Mouse (Mus musculus) urinary bladder, postnatal 4 days (tissue): ENCODE measurements around the gene Sesn1.
"Not testable (repeated sequence)": the region's sequence is repeated elsewhere in the genome, so short reads cannot be mapped to it uniquely, and the experiment has no call there.

ENCODE experiments used
- DNase-seq, 2 experiments: peaks; one replicate each; pipeline ENCODE4 v3.0.0; 2021 to 2022; ENCODE audit warnings: low spot score in 2 of 2

Gene Sesn1

DNA sequence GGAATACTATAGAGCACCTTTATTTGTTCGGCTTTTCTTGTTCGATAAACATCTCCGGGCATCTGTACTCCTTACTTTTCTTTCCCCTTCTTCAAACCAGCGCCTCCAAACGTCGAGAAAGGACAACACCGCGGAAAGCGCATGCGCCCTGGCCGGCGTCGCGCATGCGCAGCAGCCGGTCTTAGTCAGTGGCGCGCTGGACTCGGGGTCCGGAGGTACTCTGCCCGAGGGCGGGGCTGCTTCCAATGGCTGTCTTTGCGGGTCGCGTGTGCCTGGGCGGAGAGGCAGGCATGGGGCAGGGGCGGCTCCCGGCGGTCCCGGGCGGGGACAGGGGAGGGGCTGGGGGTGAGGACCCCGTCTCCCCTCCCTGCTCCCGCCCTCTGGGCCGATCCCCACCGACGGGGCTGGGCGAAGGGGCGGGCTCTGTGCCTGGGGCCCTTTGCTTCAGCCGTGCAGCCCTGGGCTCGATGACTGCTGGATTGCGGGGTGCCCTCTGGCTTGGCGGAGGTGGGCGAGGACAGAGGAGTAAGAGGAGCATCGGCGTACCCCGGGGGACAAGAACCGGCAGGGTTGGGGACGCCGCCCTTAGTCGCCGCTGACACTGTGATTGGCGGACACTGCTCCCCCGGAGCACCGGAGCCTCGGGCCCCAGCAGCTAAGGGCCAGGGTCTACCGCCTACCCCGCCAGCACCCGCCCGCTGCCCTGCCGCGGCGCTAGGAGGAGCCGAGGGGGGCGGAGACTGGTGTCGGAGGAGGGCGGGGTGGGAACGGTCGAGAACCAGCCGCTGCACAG, at the start of gene Sesn1, which contains the start of gene Cep57l1:
Sesn1 (plus strand) TSS at position 165 of the 793 bp plus-strand sequence.
Cep57l1 (minus strand) TSS at position 101 of the 793 bp plus-strand sequence.
- DNase-seq = peak; percentile 90 to 93

DNA sequence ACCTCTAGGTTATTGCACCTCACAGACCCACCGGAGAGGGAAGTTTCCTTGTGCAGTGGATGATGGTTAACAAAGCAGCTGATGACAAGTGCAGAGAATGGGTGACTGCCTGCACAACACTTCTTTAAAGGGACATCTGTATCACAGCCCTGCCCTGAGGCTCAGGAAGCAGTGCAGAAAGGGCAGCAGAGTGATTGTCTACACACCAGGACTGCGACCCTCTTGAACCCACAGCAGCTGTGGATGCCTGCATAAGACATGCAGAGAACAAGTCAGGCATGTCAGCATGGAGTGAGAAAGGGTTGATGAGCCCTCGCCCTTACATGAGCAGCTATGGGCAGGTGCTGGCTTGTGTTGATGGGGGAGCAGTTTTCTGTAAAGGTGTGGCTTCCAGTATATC, 48.9 kb upstream of the Sesn1 start:
- no peak for DNase-seq

GRCm38 (mm10) chr10:41763741-41764385, 45.9 kb upstream of the Sesn1 start:
- no peak for DNase-seq

DNA sequence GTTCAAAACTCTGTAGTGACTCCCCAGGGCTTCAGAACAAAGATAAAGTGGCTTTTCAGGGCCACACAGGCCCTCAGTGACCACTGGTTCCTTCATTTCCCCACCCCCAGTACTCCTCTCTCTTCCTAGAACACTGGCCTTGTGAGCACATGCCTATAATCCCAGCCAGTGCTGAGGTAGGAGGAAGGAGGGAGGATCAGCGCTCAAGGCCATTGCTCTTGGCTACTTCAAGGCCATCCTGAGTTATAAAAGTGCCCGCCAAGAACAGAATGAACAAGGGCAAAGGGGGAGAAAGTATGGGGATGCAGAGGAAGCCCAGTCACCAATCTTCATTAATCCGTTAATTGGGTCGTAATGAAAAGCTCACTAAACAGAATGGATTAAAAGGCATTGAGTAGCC, 44.1 kb upstream of the Sesn1 start:
- peak in 1 of 2 experiments; percentile 23 for DNase-seq

- no peak for DNase-seq
Observed at GRCm38 (mm10) chr10:41766280-41766679, 43.5 kb upstream of the Sesn1 start.

GRCm38 (mm10) chr10:41767254-41767653, 42.5 kb upstream of the Sesn1 start:
- no peak for DNase-seq

DNA sequence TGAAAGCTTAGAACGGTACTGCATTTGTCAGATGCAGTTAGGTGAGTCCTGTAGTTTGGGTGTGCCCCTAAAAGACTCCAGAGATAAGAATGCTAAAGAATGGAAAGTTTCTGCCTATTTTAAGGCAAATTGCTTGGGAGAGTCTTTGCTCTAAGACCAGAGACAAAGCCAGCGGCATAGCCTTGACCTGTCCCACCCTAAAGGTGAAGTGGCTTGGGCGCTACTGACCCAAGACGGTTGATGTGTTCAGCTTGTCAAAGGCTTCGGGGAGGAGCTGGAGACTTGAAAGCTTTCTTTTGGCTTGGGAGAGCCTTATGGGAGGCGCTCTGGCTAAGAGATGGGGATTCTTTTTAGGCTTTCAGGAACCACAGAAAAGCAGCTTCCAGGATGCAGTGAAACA, 17.4 kb upstream of the Sesn1 start:
- no peak for DNase-seq

GRCm38 (mm10) chr10:41797253-41797652, 12.5 kb upstream of the Sesn1 start:
- no peak for DNase-seq

GRCm38 (mm10) chr10:41803467-41803866, 6.3 kb upstream of the Sesn1 start:
- no peak for DNase-seq

GRCm38 (mm10) chr10:41804711-41805110, 5.0 kb upstream of the Sesn1 start:
- no peak for DNase-seq

GRCm38 (mm10) chr10:41805729-41806355, 3.9 kb upstream of the Sesn1 start:
- no peak for DNase-seq

GRCm38 (mm10) chr10:41809080-41809770, 510 bp upstream of the Sesn1 start:
- DNase-seq = peak in 1 of 2 experiments; percentile 73

DNA sequence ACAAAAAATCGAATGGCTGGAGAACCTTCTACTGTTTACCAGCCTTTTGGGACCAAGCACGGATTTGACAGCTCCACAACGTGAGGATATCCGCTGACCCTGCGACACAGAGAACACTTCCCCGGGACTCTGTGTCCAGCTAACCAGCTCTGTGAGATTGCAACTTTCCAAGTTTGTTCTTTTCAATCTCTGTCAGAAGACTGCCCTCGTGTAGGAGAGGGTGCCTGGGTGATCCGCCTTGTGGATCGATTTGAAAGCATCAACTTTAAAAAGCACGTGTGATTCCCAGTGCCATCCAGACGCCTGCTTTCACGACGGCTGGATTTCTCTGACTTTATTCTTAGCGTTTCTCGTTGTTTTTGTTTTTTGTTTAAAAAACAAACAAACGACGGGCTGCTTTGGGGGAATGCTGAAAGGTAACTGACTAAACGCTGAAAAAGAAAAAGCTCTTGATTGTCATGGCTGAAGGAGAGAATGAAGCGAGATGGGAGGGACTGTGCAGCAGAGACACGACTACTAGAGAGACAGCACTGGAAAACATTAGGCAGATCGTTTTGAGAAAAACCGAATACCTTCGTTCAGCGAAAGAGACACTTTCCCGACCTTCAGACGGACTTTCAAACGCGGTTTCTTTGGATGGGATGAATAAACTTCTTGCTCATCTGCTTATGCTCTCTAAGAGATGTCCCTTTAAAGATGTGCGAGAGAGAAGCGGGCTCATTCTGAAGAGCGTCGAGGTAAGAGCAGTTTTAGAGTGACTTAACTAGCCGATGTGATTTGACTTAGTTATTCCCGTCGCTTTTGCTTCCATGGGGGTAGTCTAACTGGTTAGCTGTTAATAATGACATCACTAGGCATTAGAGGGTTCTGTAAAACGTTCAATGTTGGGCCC, 1.1 kb downstream of the Sesn1 start:
- DNase-seq = no peak

- DNase-seq = no peak
Observed at GRCm38 (mm10) chr10:41812566-41812965, 2.8 kb downstream of the Sesn1 start.

GRCm38 (mm10) chr10:41814305-41814853, 4.6 kb downstream of the Sesn1 start:
- peak in 1 of 2 experiments; percentile 15 for DNase-seq

DNA sequence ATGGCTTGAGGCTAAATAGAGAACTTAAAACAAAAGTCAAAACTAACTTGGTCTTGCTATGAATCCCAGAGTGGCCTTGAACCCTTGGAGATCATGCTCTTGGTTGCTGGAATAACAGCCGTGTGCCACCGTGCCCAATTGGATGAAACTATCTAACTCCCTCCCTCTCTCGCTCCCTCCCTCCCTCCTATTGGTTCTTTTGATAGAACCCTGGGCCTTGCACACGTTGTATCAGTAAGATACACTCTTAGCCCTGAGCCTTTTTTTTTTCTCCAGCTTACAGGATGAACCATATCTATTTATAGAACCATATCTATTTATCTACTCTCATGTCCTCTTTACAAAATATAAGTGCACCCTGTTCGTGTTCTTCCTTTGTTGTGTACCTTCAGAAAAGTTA, 6.8 kb downstream of the Sesn1 start:
- no peak for DNase-seq

GRCm38 (mm10) chr10:41818036-41818732, 8.4 kb downstream of the Sesn1 start:
- DNase-seq = no peak

DNA sequence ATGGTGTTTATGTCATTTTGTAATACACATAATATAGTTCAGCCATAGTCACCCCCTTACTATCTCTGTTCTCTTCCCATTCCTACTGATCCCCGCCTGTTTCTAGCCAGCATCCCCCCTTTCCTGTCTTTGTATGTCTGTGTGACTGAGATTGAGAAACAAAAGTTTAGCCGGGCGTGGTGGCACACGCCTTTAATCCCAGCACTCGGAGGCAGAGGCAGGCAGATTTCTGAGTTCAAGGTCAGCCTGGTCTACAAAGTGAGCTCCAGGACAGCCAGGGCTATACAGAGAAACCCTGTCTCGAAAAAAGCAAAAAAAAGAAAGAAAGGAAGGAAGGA, 9.0 kb downstream of the Sesn1 start:
- DNase-seq = not testable (repeated sequence)

- no peak for DNase-seq
Observed at GRCm38 (mm10) chr10:41819307-41819706, 9.6 kb downstream of the Sesn1 start.

- peak in 1 of 2 experiments; percentile 11 for DNase-seq
Observed at GRCm38 (mm10) chr10:41820401-41820800, 10.7 kb downstream of the Sesn1 start.
